Mouse (Mus musculus): ENCODE results near the gene Gm9945.
A peak's percentile ranks its signal among the peaks of the same experiment; 100 is the strongest.

The Gm9945 gene

GRCm38 (mm10) chr11:53491954-53492401 is 12.0 kb downstream of the Gm9945 start:
- DNase-seq (ENCODE audit: extremely low read depth, low read depth, low spot score) = no peak

DNA sequence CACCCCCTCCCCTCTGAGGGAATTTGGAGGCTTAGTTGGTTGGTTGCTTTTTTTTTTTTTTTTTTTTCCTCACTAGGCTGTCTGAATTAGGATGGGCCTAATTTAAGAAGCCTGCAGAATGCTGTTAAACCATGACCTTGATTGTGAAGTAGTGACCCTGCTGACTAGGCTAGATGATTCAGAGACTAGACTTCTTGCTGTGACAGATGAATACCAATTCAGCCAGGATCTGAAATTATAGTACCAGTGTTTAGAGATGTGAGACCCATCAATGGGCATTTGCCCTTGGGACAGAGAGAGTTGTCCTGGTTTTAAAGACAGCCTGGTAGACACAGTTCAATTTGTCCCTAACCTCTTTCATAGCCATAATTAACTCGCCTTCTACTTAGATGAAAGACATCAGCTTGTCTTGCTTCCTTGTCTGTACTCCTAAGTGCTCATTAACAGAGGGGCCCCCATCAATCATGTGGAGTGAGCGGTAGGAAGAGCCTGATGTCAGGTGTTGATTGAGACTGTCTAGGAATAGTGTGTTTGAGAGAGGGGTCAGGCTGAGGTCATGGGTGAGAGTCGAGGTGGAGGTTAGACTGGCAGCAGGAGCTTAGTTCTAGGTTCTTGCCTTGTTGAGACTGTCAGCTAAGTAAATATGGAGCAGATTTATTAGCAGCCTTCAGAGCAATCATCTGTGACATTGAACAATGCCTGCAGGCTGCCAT is 13.4 kb downstream of the Gm9945 start:
- no peak for DNase-seq (ENCODE audit: extremely low read depth, low read depth, low spot score)

GRCm38 (mm10) chr11:53495417-53495816 is 15.5 kb downstream of the Gm9945 start:
- no peak for DNase-seq (ENCODE audit: extremely low read depth, low read depth, low spot score)

GRCm38 (mm10) chr11:53496946-53497345 is 17.0 kb downstream of the Gm9945 start:
- DNase-seq (ENCODE audit: extremely low read depth, low read depth, low spot score) = no peak

DNA sequence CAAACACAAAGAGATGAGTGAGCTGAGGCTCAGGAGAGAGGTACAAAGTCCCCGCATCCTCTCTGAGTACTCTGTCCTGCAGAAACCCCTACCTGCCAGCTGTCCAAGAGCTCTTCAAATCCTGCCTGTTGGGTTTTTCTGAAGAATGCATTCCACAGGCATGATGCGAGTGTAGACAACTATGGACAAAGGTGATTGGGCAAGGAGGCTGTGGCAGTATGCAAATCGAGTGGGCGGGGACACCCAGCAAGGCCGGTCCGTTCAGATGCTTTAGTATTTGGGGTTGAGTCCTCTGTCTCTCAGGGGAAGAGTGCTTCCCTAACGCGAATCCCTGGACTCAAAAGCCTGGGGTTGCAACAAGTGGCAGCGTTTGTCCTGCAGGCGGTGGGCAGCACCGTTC is 20.6 kb downstream of the Gm9945 start:
- DNase-seq (ENCODE audit: extremely low read depth, low read depth, low spot score) = peak; percentile 40

- no peak for DNase-seq (ENCODE audit: extremely low read depth, low read depth, low spot score)
Observed at GRCm38 (mm10) chr11:53502039-53502765, 22.2 kb downstream of the Gm9945 start.

GRCm38 (mm10) chr11:53503738-53504137 is 23.8 kb downstream of the Gm9945 start:
- no peak for DNase-seq (ENCODE audit: extremely low read depth, low read depth, low spot score)

- no peak for DNase-seq (ENCODE audit: extremely low read depth, low read depth, low spot score)
Observed at GRCm38 (mm10) chr11:53504376-53504775, 24.4 kb downstream of the Gm9945 start.

DNA sequence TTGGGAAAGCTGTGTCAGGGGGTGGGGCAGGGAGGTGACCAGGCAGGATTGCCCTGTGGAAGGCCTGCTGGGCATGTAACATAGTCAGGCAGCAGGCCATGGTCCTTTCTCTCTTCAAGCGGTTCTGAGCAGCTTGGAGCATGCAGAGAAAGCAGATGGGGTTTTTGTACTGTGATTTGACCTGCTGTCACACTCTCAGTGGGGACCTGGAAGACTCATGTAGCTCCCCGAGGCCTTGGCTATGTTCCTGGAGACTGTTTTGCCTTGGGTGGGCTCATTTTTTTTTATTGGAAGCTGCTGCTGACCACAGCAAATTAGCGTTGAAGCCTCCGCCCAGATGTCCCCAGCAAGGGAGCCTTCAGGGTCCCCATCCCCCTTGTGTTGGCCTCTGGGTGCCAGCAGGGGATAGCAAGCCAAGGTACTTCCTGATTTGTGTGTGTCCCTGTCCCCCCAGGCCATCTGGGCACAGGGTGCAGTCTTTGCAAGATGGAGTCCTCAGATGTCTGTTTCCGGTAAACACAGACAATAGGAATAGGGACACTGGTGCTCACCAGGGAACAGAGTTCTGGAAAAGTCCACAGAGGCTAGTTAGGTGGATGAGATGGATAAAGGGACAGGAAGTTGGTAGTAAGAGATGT is 25.2 kb downstream of the Gm9945 start:
- DNase-seq (ENCODE audit: extremely low read depth, low read depth, low spot score) = no peak

- DNase-seq (ENCODE audit: extremely low read depth, low read depth, low spot score) = no peak
Observed at GRCm38 (mm10) chr11:53507098-53507805, 27.3 kb downstream of the Gm9945 start.

- DNase-seq (ENCODE audit: extremely low read depth, low read depth, low spot score) = peak; percentile 42
Observed at GRCm38 (mm10) chr11:53508152-53508551, 28.2 kb downstream of the Gm9945 start.

GRCm38 (mm10) chr11:53508591-53508990 is 28.6 kb downstream of the Gm9945 start:
- no peak for DNase-seq (ENCODE audit: extremely low read depth, low read depth, low spot score)

- DNase-seq (ENCODE audit: extremely low read depth, low read depth, low spot score) = no peak
Observed at GRCm38 (mm10) chr11:53510351-53510750, 30.4 kb downstream of the Gm9945 start.

DNA sequence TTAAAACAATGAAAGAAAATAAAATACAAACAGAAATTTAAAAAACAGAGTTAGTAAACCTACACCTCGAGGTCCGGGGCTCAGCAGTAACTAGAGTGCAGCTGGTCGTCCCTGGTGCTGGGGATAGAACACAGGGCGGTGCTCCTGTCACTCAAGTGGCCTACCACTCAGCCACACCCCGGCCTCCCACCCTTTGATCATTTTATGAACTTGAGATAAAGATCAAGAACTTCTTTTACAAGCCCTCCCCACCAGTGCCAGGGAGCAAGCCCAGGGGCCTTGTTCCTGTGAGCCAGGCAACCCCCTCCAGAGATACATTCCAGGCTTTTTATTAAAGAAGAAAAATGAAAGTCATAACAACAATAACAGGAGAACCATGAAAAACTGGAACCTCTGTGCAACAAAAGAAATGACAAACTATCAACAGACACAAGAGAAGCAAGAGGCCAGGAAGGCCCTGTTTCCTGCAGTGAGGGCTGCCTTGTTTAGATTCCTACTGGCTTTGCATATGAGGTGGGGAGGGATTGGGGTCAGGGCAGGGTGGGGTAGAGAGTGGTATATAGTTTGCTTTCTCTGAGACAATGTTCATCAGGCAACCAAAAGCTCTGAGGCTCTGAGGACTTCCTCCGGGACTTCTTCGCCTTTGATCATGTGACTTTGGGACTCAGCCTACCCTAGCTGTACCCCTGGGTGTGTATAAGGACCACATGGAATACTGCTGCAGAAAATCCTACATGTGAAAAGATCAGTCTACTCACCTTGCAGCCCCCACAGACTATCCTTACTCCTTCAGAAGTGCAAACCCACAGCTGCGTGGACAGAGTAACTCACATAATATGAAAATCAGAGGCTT is 37.0 kb downstream of the Gm9945 start:
- DNase-seq (ENCODE audit: extremely low read depth, low read depth, low spot score) = no peak

GRCm38 (mm10) chr11:53518759-53519158 is 38.8 kb downstream of the Gm9945 start:
- no peak for DNase-seq (ENCODE audit: extremely low read depth, low read depth, low spot score)

- no peak for DNase-seq (ENCODE audit: extremely low read depth, low read depth, low spot score)
Observed at GRCm38 (mm10) chr11:53519207-53520121, 39.5 kb downstream of the Gm9945 start, which contains the start of gene Sept8. Gene Sept8, plus strand, starts transcription at chr11:53519257.

DNA sequence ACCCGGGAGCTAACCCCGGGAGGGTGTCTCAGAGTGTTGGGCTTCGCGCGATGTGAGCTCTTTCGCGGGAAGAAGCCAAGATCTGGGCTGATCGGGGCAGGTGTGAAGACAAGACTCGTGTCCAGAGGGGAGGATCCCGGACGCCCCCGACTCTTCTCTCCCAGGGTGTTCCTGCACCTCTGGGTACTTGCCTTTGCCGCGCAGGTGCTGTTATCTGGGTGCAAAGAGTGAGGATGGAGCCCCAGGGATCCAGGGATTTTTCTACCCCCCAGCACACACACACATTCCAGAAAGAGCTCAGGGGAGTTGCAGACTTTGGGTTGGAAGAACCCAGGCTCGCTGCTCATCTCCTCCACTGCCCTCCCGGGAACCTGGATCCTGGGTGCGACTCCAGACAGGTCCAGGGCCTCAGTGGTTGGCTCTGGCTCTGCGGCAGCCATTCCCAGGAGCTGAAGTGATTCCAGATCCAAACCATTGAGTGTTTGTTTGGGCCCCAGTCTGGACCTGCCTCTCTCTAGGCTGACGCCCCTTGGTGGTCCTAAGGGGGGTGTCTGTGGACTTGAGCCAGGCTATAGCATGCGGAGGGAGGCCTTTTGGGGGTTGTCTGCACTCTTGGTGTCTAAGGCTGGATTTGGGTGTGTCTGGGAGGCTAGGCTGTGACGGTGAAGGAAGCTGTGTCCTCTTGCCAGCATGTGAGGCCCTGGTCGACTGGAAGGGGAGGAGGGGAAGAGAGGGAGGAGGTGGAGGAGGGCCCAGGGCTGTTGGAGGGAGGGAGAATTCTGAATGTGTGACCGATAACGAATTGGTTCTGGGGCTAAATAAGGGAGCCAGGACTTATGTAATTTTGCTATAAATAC is 40.4 kb downstream of the Gm9945 start:
- no peak for DNase-seq (ENCODE audit: extremely low read depth, low read depth, low spot score)

GRCm38 (mm10) chr11:53521120-53521820 is 41.3 kb downstream of the Gm9945 start:
- no peak for DNase-seq (ENCODE audit: extremely low read depth, low read depth, low spot score)
